Mouse (Mus musculus) kidney, adult 2 months (tissue): ENCODE measurements around the gene Kpna4.

ENCODE experiments used
- CTCF ChIP-seq: fragments of 200-500 bp; conservative IDR thresholded peaks from 2 replicates; pipeline ENCODE4 v1.5.1; 2011; ENCODE audit warnings: low read depth, mild to moderate bottlenecking, control low read depth, low read length, moderate library complexity, mixed read lengths; ENCODE audit not compliant: insufficient read depth, insufficient read length
- POLR2A ChIP-seq: fragments of 200-500 bp; IDR thresholded peaks from one replicate; pipeline ENCODE4 v1.6.1; 2011; ENCODE audit warnings: low read depth, low read length, control low read depth

DNA sequence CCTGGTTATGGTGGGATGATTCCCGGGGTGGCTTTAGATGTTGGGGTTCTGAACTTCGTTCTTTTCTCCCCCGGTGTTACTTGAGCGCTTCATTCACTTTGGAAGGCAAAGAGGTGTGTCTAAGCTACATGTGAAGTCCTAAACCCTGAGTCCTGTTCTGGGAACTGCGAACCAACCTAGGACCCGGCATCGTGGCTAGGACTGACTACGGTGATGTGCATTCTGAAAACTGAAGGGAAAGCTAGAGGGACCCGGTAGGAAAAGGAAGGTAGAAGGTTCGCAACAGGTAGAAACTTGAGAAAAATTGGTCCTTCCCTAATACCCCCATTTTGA is 399 bp upstream of the Kpna4 start:
- no peak for TF ChIP-seq CTCF
- no peak for TF ChIP-seq POLR2A
